Mouse (Mus musculus): Measurements from ENCODE around the gene Myo1h.

Gene Myo1h

DNA sequence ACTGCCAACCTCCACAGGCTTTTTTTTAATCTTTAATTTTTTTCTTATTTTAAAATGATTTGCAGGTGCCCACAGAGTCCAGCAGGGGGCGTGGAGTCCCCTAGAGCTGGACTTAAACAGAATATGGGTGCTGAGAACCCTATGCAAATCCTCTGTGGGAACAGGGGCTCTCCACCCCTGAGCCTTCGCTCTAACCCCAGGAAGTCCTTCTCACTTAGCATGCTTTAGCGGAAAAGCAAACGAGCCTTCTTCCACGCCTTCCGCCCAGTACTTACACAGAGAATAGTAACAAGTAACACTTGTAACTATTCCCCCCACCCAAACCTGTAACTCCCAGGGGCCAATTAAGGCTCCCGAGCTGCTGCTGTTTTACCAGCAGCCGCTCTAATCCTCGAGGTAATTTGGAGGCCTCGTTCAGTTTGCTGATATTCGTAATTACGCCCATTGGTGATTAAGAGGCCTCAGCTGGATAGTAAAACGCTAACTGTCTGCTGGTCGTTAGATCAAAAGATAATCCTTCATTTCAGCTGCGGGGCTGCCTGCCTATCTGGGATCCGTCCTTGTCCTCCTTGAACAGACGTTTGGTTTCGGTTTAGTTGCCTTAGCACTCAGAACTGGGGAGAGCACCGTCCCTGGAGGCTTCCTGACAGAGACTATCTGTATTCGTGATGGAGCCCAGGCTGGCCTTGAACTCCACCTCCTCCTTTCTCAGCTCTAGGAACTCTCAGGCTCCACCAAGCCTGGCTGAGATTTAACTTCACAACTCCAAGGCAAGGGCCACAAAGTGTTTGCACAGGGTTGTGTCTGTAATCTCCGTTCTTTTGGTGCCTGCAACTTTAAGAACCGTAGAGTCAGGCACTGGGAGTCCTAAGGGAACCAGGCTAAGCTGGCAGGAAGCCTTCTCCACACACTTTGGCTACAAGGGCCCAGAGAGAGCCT is 8.0 kb downstream of the Myo1h start:
- DNase-seq (ENCODE audit: low read depth, low spot score), result no peak

DNA sequence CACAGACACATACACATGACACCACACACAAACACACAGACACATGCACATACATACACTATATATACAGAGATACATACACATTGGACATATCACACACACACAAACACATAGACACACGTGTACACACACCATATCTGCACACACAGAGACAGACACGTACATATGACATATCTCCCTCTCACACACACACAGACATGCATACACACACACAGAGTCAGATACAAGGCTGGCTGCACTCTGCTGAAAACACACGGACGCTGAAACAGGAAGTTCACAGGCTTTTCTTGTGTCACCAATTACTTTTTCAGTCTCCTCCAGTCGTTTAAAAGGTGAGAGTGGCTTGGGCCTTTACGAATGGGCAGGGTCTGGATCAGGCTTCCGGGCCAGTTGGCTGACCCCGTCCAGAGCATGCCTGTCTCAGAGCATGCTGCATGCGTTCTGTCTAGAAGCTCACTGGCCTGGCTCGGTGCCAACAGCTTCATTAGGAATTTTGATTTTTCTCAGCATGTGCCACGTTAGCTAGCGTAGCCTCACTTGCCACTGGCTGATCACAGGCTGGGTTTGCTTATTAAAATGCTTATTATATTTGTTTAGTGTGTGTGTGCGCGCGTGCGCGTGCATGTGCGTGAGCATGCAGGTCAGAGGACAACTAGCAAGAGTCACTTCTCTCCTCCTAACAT is 9.4 kb downstream of the Myo1h start:
- no peak for DNase-seq (ENCODE audit: low read depth, low spot score)

DNA sequence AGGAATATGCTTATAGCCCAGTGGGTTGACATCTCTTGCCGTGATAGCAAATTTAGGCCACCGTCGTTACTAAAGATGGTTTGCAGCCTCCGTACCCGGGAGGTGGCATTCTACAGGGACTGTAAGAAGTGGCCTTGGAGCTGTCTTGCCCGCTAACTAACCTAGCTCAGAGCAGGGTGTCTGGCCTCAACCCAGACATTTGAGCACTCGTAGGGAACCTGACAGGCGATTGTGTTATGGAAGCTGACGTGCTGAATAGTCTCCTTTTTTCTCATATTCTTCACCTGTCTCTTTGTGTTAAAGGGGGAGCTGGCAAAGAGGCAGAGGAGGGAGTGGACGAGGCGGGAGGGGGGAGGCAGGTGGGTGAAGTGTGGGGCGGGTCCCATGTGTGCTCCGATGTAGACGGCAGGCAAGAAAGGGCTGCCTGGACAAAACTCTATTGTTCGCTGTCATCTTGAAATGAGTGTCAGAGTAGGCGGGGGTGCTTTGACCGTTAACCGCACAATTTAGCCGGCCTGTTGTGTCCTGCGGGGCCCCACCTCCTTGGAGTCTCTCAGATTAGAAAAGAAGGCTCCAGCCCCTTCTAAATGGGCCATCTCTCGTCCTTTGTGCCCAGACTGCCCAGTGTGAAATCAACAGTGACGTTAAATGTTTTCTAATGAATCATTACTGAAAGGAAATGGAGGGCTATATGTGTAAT is 10.3 kb downstream of the Myo1h start:
- no peak for DNase-seq (ENCODE audit: low read depth, low spot score)

GRCm38 (mm10) chr5:114299883-114300610 is 11.1 kb downstream of the Myo1h start:
- no peak for DNase-seq (ENCODE audit: low read depth, low spot score)

- DNase-seq (ENCODE audit: low read depth, low spot score), result no peak
Observed at GRCm38 (mm10) chr5:114303166-114303565, 14.2 kb downstream of the Myo1h start.

GRCm38 (mm10) chr5:114306496-114306895 is 17.5 kb downstream of the Myo1h start:
- DNase-seq (ENCODE audit: low read depth, low spot score), result no peak

GRCm38 (mm10) chr5:114308765-114309679 is 20.1 kb downstream of the Myo1h start:
- DNase-seq (ENCODE audit: low read depth, low spot score), result no peak

GRCm38 (mm10) chr5:114309680-114310036 is 20.7 kb downstream of the Myo1h start:
- no peak for DNase-seq (ENCODE audit: low read depth, low spot score)

GRCm38 (mm10) chr5:114323105-114323790 is 34.3 kb downstream of the Myo1h start:
- no peak for DNase-seq (ENCODE audit: low read depth, low spot score)

DNA sequence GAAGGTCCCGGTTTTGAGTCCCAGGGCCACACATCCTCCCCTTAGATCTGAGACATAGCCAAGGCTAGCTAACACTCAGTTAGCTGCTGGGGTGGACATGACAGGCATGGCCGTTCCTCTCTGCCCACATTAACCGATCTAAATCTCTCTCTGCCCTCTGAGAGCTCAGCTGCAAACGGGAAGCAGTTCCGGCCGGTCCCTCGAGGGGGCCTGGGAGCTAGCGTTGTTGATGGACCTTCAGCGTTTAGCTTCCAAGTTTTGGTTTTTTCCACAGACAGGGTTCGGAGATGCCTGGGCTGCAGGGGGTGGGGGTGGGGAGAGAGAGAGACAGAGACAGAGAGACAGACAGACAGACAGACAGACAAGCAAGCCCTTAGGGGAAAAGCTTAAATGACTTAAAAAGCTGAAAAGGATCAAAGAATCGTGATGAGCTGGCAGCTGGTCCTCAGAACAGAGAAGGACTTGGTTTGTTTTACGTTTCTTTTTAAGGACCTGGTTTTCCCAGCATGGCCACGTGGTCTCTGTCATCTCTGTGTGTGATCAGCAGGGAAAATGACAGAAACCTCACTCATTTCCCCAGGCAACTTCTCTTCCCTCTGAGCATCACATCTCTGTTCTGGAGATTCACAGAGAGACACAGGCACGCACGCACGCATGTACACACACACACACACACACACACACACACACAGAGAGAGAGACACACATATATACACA is 35.0 kb downstream of the Myo1h start:
- DNase-seq (ENCODE audit: low read depth, low spot score), result peak; percentile 32

- no peak for DNase-seq (ENCODE audit: low read depth, low spot score)
Observed at GRCm38 (mm10) chr5:114342996-114343395, 54.0 kb downstream of the Myo1h start.

DNA sequence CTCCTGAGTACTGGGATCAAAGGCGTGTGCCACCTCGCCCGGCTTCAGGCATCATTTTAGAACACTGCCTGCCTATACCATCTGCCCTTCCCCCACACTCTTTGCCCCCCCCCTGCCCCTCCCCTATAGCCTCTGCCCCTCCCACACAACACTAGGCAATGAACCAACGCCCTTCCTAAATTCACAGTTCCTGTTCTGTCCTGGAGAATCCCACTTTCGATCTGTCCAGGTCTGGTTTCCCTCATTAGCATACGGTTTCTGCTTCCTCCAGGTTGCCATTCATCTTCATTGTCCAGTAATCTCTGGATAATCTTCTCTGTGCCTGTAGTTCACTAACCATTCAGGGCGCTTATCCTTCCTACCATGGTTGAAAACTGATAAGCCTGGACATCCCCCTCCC is 54.6 kb downstream of the Myo1h start:
- DNase-seq (ENCODE audit: low read depth, low spot score), result no peak

DNA sequence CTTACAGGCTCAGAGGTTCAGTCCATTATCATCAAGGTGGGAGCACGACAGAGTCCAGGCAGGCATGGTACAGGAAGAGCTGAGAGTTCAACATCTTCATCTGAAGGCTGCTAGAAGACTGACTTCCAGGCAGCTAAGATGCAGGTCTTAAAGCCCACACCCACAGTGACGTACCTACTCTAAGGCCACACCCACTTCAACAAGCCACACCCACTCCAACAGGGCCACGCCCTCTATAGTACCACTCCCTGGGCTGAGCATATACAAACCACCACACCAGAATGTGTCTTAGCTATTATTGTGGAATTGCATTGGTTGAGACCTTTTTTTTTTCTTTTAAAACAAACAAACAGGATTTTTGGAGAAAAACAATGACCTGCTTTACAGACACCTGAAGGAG is 56.6 kb downstream of the Myo1h start:
- DNase-seq (ENCODE audit: low read depth, low spot score), result no peak

- no peak for DNase-seq (ENCODE audit: low read depth, low spot score)
Observed at GRCm38 (mm10) chr5:114347005-114347404, 58.0 kb downstream of the Myo1h start.

- no peak for DNase-seq (ENCODE audit: low read depth, low spot score)
Observed at GRCm38 (mm10) chr5:114351490-114351889, 62.5 kb downstream of the Myo1h start.

GRCm38 (mm10) chr5:114356250-114356935 is 67.4 kb downstream of the Myo1h start:
- DNase-seq (ENCODE audit: low read depth, low spot score), result peak; percentile 56

DNA sequence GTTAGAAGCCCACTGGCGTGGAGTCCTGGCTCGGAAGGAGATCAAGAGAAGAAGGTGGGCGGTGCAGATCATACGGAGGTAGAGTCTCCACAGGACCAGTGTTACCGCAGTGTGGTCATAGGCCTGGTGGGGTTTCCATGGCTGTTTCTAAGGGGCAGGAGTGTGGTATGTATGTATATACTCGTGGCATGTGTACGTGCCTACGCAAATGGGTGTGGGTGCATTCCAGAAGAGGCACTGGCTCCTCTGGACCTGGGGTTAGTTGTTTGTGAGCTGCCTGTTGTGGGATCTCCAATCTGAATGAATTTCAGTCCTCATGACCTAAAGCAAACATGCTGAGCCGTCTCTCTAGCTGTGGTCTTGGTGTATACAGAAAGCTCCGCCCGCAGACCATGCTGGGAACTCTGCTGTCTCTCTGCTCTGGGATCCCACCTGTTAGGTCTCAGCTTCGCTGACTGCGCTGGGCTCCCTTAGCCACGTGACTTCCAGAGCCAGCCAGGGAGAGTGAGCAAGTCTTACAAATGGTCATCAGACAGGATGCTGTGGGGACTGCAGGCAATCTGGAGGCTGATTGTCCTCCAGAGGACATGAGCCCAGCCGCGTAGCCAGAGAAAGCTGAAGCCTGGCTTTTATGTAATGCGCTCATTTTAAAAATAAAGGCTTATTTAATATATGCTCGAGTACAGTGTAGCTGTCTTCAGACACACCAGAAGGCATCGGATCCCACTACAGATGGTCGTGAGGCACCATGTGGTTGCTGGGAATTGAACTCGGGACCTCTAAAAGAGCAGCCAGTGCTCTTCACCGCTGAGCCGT is 68.2 kb downstream of the Myo1h start:
- DNase-seq (ENCODE audit: low read depth, low spot score), result no peak

DNA sequence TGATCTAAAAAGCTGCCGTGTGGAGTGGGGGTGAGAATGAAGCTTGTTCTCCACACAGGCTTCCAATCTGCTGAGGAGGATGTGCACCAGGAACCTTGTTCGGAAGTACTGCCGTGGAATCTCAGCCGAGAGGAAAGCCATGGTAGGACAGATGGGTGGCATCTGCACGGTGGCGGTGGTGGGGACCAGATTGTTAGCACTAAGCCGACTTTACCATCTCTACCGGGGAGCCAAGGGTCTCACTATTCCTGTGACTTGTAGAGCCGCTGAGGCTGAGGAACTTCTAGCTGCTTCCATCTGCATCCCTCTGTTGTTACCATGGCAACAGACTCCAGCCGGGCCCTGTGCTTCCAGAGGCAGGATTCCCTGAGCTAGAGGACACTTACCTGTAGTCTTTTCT is 69.9 kb downstream of the Myo1h start:
- no peak for DNase-seq (ENCODE audit: low read depth, low spot score)
